Mouse (Mus musculus): ENCODE results near the gene Akap5.

The Akap5 gene

DNA sequence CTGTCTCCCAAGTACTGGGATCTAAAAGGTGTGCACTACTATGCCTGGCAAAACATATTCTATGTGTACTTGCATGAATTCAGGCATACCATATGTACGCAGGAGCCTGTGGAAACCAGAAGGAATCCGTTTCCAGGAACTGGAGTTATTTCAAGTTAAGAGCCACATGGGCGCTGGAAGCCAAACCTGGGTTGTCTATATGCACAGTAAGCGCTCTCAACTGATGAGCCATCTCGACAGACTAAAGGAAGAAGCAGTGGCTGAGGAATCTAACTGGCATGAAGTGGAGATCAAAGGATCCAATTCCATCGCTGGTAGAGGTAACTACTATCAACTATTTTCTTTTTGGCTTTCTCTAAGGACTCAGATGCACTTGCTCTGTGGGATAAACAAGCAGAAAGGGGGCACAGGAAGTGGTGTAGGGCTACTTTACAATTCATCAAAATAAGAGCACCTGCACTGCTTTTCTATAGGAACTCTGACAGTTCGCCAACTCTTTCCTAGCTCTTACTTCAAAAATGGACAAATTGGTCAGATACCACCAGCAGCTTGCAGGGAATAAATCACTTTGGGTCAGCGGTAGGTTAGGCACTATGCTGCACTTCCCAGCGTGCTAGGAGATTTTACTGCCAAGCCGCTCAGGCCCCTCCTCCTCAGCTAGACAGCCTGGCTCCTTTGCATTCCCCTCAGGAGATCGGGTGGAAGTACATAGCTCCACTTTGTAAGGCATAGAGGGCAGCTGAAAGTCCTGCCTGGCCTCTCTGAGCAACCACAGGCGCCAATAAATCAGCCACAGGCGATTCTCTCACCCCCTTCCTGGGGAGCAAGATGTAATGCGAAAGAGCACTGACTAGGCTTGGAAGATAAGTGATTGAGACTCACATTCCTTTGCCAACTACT, 42.7 kb downstream of the Akap5 start:
- intact Hi-C loops (cut with DNase I), result no loop called here

- intact Hi-C loops (cut with DNase I), result no loop called here
Observed at GRCm38 (mm10) chr12:76368201-76368789, 43.6 kb downstream of the Akap5 start.

GRCm38 (mm10) chr12:76368790-76369205, 44.1 kb downstream of the Akap5 start:
- intact Hi-C loops (cut with DNase I), result no loop called here

DNA sequence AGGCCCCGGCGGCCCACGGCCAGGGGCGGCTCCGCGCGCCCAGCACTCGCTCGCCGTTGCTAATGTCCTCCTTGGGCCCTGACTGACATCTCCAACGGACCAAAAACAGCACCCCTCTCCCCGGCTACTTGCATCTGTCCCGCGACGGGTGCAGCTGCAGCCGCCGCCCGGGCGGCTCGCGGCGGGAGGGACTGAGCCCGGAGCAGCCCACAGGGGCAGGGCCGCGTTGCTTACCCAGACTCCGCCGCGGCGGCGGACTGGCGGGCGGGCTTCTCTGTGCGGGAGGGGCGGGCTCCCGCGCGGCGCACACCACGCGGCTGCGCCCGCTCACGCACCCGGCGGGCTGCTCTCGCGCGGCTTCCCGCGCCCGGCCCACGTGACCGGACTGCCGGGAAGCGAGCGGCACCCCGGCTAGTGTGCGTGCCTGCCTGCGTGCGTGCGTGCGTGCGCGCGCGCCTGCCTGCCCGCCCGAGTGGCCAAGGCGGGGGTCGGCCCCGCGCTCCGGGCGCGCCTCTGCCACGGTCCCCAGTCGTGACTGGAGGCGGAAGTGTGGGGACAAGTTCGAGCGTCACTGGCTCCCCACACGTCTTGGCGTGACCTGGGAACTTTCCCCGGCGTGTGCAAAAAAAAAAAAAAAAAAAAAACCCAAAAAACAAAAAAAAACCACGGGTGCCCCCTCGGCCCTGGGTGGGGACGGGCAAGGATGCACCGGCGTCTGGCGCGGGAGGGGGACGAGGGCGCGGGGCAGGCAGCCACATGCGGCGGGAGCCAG, 44.7 kb downstream of the Akap5 start, which contains the start of gene Zbtb25:
Gene Zbtb25, minus strand, starts transcription at position 397 of the 772 bp plus-strand sequence.
- intact Hi-C loops (cut with DNase I), result no loop called here

DNA sequence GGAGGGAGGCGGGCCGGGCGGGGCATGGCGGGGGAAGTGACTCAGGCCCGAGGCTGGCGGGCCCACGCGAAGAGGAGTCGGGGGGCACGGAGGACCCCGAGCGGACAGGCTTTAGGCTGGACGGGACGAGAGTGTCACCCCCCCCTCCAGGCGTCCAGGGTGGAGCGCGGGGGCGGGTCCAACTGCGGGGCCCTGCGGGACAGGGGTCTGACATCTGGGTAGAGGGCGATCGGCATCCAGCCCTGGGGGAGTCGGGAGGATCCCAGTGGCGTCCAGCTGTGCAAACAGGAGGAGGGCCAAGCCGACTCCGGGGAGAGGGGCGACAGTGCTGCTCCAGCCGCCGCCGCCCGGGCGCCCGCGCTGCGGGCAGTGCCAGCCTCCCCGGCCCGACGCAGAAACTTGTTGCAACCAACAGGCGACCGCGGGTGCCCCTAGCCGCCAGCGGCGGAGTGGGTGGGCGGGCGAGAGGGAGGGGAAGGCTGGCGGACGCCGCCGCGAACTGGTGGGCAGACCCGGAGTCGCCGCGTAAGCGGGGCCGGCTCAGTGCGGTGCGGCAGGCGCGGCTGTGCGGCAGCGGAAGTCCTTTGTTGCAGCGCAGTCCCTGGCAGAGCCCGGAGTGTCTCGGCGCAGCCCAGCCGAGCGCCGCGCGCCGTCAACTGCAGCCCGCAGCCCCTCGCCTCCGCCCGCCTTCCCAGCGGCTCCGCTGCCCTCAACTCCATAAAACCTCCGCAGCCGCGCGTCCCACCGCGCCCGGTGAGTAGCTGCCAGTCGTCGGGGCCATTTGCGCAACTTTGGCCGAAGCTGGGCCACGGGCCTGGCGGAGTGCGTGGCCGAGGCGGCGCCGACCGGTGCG, 45.5 kb downstream of the Akap5 start, which contains the start of gene Zbtb1:
Gene Zbtb1, plus strand, starts transcription at position 289 of the 853 bp plus-strand sequence.
- intact Hi-C loops (cut with DNase I), result loop anchor here (2.0 kb wide), 1 partner anchor 35 kb away; the partner anchor contains the start of gene Hspa2

DNA sequence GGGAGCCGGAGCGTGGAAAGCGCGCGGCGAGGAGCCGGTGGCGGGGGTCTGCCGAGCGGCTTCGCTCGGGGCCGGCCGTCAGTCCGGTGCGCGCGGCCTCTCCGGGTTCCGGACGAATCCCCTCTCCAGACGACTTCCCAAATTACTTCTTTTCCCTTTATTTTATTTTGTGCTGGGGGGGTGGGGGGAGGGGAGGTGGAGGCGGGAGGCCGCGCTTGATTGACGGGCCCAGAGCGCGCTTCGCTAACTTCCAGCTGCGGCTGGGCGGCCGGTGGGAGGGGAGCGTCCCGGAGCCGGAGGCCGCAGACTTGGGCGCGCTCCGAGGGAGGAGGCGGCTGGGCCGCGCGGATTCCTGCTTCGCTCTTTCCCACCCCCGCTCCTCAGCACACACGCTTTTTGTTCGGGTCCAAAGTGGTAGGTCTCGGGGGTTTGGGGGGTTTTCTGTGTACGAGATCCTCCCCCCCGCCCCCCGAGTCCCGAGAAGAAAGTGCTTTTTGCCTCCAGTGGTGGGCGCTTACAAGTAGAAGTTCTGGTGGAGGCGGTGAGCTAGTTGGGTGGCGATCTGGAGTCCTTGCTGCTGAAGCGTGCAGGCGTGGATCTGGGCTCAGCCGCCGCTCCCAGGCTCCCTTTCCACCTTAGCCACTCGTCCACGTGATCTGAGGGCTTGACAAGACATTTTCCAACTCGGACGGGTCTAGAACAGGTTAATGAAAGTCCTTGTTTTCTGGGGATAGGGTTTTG, 46.3 kb downstream of the Akap5 start:
- intact Hi-C loops (cut with DNase I), result loop anchor here (2.0 kb wide), 1 partner anchor 34 kb away; the partner anchor contains the start of gene Hspa2

GRCm38 (mm10) chr12:76372046-76372445, 47.4 kb downstream of the Akap5 start:
- intact Hi-C loops (cut with DNase I), result no loop called here

DNA sequence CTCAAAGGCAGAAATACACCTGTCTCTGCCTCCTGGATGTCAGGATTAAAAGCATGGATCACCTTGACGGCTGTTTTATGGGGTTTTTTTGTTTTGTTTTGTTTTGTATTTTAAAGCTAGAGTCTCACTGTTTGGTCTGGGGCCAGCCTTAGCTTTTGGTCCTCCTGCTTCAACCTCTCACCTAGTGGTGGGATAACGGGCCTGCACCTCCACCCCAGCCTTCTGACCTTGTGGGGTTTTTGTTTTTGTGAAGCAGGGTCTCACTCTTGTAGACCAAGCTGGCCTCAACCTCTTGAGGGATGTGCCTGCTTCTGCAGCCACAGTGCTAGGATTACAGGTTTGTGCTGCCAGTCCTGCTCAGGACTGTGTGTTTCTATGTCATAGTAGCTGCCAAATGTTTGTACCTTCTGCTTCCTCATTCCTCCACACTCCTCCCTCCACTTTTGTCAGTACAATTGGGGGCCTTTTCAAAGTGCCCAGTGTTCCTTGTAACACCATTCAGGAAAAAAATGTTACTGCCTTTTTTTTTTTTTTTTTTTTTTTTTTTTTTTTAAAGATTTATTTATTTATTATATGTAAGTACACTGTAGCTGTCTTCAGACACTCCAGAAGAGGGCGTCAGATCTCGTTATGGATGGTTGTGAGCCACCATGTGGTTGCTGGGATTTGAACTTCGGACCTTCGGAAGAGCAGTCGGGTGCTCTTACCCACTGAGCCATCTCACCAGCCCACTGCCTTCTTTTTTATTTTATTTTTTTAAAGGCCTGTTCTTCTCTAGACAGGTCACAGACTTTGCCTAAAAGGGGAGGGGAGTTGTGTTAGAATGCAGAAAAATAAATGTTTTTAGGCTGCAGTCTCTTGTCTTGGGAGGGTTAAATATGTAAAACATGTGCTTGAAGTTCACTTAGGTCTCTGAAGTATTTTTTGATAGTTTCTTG, 48.5 kb downstream of the Akap5 start:
- intact Hi-C loops (cut with DNase I), result no loop called here

DNA sequence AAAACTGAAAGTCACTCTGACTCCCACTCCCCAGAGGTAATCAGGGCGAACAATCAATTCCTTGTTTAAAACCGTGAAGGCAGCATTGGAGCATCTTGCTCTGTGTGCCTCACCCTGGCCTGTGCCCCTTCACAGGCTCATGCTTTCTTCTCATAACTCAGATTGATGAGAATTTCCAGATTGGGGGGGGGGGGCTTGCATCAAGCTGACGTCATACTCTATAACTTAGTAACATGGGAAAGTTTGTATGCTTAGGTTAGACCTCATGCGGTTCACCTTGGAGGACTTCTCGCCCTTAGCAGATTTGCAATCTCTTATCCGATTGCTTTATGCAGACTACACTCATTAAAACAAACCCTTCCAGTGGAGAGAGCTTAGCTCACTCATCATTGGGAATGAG, 49.3 kb downstream of the Akap5 start:
- intact Hi-C loops (cut with DNase I), result no loop called here

- intact Hi-C loops (cut with DNase I), result no loop called here
Observed at GRCm38 (mm10) chr12:76374911-76375310, 50.2 kb downstream of the Akap5 start.

GRCm38 (mm10) chr12:76375506-76375905, 50.8 kb downstream of the Akap5 start:
- intact Hi-C loops (cut with DNase I), result no loop called here

DNA sequence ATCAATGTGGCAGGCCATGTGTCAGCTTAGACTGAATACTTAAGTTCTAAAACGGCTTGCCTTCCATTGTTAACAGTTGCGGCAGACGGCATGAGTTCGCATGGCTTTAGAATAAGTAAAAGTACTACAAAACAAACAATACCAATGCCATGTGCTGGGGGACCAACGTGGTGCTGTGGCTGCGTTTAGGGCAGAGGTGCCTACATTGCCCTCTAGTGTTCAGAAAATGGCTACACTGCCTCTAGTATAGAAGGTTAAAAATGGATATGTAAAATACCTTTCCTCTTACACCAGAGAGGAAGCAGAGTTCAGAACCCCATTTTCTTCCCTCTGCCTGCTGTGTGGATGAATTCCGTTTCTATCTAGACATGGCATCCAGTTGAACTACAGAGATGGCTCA, 52.0 kb downstream of the Akap5 start:
- intact Hi-C loops (cut with DNase I), result no loop called here

- intact Hi-C loops (cut with DNase I), result no loop called here
Observed at GRCm38 (mm10) chr12:76377059-76377458, 52.4 kb downstream of the Akap5 start.

GRCm38 (mm10) chr12:76377726-76378125, 53.0 kb downstream of the Akap5 start:
- intact Hi-C loops (cut with DNase I), result no loop called here

DNA sequence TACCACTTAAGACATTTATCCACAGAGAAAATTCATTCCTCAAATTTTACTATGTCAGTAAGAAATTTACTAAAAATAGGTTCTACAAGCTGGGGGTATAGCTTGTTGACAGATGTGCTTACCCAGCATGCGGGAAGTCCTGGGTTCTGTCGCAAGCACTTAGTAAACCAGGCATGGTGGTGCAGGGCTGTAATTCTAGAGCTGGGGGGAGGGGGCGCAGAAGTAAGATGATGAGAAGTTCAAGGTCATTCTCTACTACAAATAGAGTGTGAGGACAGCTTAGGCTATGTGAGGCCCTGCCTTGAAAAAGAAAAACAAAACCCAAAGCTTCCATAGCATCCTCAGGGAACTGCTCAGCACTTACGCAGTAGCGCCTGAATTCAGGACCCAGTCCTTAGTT, 53.9 kb downstream of the Akap5 start:
- intact Hi-C loops (cut with DNase I), result no loop called here

DNA sequence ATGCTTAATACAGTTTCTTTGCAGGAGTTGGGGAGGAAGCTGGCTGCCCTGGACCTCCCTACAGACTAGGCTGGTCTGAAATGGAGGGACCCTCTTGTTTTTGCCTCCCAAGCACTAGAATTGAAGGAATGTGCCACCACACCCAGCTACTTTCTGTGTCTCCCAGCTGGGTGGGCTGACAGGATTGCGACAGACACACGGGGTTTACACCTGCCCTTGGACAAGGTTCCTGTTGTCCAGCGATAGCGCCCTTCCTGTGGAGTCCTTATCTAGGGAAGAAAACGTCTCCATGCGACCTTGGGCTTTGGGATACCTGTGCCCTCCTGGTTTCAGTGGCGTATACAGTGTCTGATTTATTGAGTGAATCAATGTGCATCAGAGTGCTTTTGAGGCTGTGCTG, 55.5 kb downstream of the Akap5 start:
- intact Hi-C loops (cut with DNase I), result no loop called here

Measured in adrenal gland (tissue).